Mouse (Mus musculus): Measurements from ENCODE around the gene Mon2.
A peak's percentile ranks its signal among the peaks of the same experiment; 100 is the strongest.

Mon2 gene

DNA sequence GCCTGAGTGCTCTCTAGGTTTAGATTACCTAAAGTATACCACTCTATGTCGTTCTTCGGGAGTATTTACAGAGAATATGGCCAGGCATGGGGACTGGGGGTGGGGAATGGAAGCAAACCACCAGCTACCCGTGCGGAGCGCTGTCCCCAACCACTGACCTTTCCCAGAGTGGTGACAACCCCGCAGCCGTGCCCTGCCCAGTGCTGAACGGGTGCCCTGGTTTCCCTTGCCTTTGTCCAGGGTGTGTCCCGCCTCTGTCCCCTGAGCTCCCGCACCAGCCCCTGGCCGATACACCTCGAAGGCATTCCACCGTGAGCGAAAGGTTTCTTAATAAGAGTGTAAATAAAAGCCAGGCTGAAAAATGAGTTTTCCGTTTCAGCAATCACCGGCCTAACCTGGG lies 115.6 kb downstream of the Mon2 start:
- DNase-seq, result no peak

DNA sequence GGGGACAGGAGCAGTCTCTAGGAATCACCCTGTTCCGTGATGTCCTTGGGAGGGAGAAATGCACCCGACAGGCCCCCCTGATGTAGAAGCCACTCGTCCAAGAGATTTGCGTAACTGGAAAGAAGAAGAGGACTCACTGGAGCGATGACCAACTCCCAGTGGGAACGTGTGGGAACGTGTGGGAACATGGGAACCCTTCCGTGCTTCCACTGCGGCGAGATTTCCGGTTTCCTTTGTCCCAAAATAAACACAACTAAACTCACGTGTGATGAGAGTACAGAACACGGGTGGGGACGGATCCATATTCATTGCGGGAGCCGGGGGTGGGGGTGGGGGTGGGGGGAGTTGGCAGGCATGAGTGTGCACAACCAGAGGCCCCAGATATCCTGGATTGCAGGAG lies 116.1 kb downstream of the Mon2 start:
- no peak for DNase-seq

DNA sequence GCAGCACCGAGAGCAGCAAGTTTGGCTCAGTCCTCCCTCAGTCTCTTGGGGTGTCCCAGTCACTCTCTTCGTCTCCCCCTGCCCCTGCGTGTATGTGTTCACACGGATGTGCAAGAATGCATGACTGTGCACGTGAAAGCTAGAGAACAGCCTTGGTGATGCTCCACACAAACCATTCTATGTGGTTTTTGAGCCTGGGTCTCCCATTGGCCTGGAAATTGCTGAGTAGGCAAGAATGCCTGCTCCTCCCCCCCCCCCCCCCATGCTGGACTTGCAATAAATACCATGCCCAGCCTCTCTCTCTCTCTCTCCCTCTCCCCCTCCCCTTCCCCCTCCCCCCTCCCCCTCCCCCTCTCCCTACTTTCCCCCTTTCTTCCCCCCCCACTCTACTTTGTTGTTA lies 117.6 kb downstream of the Mon2 start:
- DNase-seq, result no peak

DNA sequence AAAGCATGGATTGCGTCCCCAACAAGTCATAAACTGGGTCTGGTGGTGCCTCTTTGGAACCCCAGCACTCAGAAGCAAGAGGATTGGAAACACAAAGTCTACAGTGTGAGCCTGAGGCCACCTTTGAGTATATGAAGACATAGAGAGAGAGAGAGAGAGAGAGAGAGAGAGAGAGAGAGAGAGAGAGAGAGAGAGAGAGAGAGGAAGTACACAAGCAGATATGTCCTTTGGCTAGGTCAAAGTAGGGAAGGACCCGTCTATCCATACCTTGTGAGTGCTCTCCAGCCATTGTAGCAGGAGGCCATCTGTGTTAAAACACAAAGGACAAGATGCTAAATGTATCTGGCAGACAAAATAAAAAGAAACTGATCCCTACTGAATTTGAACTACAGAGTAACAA lies 118.4 kb downstream of the Mon2 start:
- DNase-seq, result no peak

DNA sequence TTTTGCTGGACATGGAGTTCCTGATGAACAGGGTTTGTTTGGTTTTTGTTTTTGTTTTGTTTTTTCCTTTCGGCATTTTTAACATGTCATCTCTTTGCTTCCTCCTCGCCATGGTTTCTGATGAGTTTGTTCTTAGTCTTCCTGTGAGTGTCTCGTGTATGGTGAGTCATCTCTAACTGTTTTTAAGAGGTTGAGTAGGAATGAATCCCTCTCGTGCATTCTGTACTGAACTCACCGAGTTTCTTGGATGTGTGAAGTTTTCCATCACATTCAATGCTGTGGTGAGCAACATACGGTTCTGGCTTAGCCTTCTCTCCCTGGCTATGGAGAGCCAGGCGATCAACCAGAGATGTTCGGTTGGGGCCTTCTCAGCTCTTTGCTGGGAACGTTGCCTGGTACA lies 122.7 kb downstream of the Mon2 start:
- DNase-seq, result no peak

DNA sequence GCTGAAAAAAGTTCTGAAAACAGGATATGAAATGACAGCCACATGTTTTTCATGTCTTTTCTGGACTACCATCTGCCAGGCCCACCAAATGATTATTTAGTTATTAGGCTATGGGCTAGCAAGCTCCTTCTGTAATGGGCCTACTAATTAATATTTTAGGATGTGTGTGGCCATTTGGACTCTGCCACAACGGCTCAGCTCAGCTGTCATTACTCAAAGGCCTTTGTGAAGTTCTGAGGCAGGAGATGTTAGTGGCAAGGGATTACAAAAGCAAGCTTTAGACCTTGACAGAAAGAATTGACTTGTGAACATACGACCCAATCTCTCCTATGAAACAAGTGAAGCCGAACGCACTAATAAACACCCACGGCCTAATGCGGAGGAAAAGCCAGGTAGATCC lies 125.3 kb downstream of the Mon2 start:
- peak; percentile 74 for DNase-seq

DNA sequence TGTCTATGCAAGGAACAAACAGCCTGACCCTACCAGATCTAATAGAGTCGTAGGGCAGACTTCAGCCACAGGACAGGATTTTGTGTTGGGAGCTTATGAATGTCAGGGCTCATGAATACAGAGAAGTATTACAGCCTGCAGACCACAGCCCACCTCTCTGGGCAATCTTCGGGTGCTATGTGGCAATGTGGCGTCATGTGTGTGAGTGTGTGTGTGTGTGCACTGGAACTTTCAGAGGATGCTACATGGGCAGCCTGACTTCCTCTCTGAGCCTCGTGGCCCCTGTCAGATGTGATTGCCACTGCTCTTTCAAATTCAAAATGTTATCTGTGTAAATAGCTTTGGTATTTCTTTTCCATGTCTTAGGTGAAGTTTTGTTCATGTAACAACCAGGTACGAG lies 131.4 kb downstream of the Mon2 start:
- no peak for DNase-seq

DNA sequence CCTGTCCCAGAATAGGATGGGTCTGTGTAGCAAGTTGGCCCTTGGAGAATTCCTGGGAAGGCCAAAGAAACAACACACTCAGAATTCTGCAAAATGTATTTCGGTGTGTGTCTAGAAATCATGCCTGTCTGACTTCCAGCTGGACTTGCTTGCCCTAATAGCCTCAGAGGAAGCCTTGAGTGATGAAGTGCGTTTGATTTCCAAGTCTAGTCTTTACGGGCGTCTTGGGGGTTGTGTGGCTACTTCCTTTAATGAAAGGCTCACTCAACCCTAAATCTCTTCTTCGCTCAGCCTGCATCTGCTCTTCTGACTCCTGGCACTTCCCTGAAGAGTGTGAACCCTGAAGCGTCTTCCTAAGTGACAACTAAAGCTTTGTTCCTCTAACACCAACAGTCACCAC lies 132.5 kb downstream of the Mon2 start:
- no peak for DNase-seq

DNA sequence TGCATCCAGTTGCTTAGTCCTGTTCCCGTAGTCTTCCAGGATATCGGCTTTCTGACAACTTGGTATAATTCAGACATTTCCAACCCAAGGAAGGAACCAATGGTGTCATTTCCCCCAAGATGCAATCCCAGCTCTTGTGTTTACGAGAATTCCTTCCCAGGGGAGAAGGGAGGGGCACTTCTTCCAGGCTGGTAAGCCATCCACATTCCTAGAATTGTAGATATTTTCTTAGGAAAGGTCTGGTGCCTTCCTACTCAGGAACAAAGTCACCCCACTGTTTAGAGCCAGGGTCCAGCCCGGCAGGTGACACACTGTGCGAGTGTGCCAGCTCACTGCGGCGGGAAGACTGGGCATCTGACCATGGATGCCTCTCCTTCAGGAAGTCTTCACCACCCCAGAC lies 133.5 kb downstream of the Mon2 start:
- DNase-seq, result no peak

Data from retina, postnatal 1 day (tissue).